Mouse (Mus musculus) large intestine, adult 2 months (tissue): Measurements from ENCODE around the gene Gm9903. TPM values are rescaled to one million over a fixed set of nuclear protein-coding genes. Genes with fewer than 3 reads are reported as not detected.

ENCODE experiments used
- polyA plus RNA-seq: library from polyadenylated mRNA; depleted of rRNA; stranded (reverse); fragments of >200 nt; gene quantifications from 2 replicates; pipeline ENCODE4 v1.2.3, GENCODE M21; 2012; rRNA removed

The Gm9903 gene
- polyA plus RNA-seq, 1 experiment: 0.38 TPM

Other genes with a start within 250 kb of the Gm9903 start
- not detected in 2 replicates for gene Nkx1-1, start 195.9 kb upstream of the Gm9903 start, polyA plus RNA-seq
- gene Fam53a, start 290 bp upstream of the Gm9903 start, polyA plus RNA-seq: 23.5 and 24.4 TPM in 2 replicates
- gene Slbp, start 22.6 kb downstream of the Gm9903 start, polyA plus RNA-seq: 21.6 and 28.8 TPM in 2 replicates
- 28.5 and 28.7 TPM in 2 replicates for gene Tacc3, start 28.2 kb downstream of the Gm9903 start, polyA plus RNA-seq
- 31.2 and 41.7 TPM in 2 replicates for gene Tmem129, start 28.5 kb downstream of the Gm9903 start, polyA plus RNA-seq
- gene Fgfr3, start 91.7 kb downstream of the Gm9903 start, polyA plus RNA-seq: 13.9 and 23.0 TPM in 2 replicates
- 62.5 and 92.7 TPM in 2 replicates for gene Letm1, start 152.9 kb downstream of the Gm9903 start, polyA plus RNA-seq
- 10.0 and 10.4 TPM in 2 replicates for gene Nsd2, start 190.8 kb downstream of the Gm9903 start, polyA plus RNA-seq